Mouse (Mus musculus) large intestine, adult 2 months (tissue): Measurements from ENCODE around the gene Cmpk2. TPM values are rescaled to one million over a fixed set of nuclear protein-coding genes. Genes with fewer than 3 reads are reported as not detected.
"Not testable (repeated sequence)": the region's sequence is repeated elsewhere in the genome, so short reads cannot be mapped to it uniquely, and the experiment has no call there.

Experiments used
- DNase-seq: peaks from one replicate; pipeline ENCODE4 v3.0.0-alpha.2; 2012; ENCODE audit warnings: low read depth, low spot score
- WGBS: fragments of 180-500 bp; shearing (Covaris S2); methylation state at CpG from one replicate; pipeline ENCODE4 v1.1.7; 2018; 5-methylcytosine and 5-hydroxymethylcytosine counted together
- polyA plus RNA-seq: library from polyadenylated mRNA; depleted of rRNA; stranded (reverse); fragments of >200 nt; gene quantifications from 2 replicates; pipeline ENCODE4 v1.2.3, GENCODE M21; 2012; rRNA removed

Gene Cmpk2
- polyA plus RNA-seq = 9.8 and 24.8 TPM in 2 replicates

DNA sequence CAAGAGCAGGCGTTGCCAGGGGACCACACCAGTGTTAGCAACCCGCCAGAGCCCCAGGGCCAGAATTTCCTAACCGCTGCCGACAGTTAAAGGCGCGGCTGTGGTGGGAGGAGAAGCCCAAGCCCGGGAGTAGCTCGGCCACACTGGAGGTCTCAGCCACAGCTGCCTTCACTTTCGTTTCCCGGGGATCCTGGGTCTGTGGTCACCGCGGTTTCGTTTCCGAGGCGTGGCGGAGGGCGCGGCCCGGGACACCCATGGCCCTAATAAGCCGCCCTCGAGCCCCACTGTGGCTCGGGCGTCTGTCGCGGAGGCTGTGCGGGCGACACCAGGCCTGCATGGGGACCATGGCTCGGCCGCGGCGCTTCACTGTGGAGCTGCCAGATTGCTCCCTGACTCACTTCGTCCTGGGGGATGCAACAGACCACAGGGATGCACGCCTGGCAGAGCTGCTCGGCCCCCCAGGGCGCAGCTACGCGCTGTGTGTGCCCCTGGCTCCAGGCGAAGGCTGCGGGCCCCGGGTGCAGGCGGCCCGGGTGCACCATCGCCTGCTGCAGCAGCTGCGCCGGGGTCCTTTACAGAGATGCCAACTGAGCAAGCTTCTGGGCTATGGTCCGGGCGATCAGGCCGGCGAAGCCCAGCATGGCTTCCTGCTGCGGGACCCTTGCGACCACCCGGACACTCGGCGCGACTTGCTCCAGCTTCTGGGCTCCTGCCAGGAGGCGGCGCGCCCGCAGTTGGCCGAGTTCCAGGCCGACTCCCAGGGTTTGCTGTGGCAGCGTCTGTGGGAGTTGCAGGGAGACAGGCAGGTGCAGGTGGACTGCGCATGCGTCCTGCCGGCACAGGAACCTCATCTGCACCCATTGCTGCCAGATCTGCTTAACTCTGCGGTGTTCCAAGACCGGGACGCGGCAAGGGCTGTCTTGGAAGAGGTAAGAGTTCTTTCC is at the start of gene Cmpk2:
TSS of gene Cmpk2 (plus strand) at position 107 of the 944 bp plus-strand sequence.
- WGBS = under 1% methylated on average over 69 of the region's 69 CpGs
- peak; percentile 67 for DNase-seq

DNA sequence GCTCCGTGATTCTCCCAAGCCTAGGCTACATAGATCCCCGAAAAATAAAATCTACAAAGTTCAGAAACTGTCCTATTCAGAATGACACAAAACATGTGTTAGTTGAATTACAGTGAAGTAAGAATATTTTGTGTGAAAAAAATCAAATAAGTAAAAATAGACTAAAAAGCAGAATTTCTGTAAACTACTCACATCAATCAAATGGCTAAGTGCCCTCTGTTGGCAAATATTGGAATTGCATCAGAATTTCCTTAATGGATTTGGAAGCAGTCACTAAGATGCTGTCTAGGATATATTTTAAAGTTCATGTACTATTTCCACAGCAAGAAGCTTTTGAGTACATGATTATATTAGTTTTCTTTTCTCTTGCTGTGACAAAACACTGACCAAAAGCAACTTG is 44.2 kb upstream of the Cmpk2 start:
- peak; percentile 18 for DNase-seq
- WGBS = 85% methylated on average over 2 of the region's 2 CpGs

DNA sequence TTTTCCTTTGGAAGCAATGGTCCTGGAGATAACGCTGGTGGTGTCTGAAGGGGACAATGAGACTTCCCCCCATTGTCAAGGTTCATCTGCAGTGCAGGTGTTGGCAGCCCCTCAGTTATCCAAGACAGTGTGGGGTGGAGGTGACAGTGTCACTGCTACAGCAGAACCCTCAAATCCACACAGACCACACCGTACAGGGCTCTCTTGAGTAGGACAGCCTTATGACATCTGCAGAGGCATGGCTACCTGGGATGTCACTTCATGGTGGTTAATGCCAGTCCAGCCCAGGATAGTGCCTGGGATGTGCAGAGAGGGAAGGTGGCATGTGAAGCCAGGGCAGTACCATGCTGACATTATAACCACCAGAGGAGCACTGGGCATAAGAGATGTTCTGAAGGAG is 40.2 kb upstream of the Cmpk2 start:
- DNase-seq = not testable (repeated sequence)
- 88% methylated on average over 2 of the region's 2 CpGs for WGBS

DNA sequence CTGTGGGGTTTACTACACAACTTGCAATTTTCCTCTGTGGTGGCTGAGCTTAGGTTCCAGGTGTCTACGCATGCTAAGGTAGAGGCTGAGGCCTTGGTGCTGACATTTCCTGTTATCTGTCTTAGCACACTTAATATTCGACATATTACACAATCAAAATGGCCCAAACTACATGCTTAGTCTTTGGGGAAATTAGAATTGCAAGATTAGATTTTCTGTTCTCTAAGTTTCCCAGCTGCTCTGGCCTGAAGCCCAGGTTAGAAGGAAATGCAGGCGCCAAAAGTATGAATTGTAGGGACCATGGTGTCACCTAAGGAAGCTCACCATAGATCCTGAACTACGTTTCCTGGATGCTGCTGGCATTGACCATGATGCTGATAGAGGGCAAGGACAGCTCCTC is 32.7 kb upstream of the Cmpk2 start:
- 67% methylated on average over 4 of the region's 4 CpGs for WGBS
- DNase-seq = no peak

DNA sequence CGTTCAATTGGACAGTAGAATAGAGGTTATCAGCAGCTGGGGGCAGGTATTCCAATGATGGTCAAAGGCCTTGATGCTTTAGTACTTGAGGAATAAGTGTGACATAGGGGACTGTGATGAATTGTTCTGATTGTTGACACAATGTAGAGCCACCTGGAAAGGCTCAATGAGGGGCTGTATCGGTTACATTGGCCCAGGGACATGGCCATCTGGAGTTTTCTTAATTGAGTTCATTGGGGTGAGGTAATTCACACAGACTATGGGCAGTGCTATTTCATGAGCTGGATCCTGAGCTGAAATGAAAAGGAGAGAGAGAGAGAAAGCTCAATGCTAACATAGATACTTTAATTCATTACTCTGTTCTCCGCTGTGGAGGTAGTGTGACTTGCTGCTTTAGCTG is 31.1 kb upstream of the Cmpk2 start:
- no peak for DNase-seq
- WGBS = 64% methylated on average over 3 of the region's 3 CpGs

DNA sequence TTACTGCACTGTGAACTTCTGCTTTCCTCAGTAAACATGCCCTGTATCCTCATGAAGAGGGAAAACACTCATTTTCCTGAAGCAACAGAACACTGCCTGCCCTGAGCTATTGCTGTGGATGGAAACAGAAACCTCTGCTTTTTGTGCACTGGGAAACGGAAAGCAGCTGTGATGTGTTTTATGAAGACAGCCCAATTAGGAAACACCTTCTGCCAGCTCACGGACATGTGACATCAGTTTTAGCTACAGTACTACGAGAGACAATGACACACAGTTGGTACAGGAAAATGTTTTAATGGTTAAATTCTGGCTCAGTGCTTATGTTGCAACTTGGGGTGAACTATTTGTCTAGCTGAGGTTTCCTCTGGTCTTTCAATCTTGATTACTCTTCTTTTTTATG is 29.6 kb upstream of the Cmpk2 start:
- 45% methylated on average over 3 of the region's 3 CpGs for WGBS
- DNase-seq = no peak

DNA sequence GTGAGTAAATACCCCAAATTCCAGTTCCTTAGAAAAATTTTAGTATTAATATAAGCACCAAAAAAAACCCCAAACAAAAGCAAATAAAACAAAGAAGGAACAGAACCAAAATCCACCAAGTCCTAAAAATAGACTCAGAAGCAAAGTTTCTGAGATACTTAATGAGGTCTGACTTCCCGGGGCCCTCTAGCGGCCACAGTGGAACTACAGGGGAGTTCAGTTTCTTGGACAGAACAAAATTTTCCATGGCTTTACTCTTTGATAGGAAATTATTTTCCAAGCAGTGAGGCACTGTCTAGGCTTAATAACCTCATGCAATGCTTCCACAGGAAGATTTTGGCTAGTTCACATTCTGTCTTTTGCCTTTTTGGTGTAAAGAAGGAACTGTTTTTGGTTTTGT is 24.9 kb upstream of the Cmpk2 start:
- no peak for DNase-seq
- WGBS = 1% methylated on average over 2 of the region's 2 CpGs

DNA sequence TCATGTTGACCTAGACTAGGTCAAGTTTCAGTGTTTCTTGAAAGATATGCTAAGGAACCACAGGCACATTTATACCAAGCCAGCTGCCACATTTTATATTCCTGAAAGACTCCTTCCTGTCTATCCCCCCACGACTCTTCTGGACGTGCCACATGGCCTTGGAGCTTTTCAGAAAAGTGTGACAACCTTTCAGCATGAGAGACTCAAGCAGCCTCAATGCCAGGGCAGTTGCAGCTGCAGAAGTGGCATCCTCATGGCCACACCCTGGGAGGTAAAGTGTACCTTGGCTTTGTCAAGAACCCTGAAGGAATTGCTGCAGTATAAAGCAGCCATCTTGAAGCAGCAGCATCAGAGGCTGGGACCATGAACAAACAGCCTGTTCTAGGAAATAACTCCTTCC is 24.5 kb upstream of the Cmpk2 start:
- 78% methylated on average over 2 of the region's 2 CpGs for WGBS
- DNase-seq = no peak

DNA sequence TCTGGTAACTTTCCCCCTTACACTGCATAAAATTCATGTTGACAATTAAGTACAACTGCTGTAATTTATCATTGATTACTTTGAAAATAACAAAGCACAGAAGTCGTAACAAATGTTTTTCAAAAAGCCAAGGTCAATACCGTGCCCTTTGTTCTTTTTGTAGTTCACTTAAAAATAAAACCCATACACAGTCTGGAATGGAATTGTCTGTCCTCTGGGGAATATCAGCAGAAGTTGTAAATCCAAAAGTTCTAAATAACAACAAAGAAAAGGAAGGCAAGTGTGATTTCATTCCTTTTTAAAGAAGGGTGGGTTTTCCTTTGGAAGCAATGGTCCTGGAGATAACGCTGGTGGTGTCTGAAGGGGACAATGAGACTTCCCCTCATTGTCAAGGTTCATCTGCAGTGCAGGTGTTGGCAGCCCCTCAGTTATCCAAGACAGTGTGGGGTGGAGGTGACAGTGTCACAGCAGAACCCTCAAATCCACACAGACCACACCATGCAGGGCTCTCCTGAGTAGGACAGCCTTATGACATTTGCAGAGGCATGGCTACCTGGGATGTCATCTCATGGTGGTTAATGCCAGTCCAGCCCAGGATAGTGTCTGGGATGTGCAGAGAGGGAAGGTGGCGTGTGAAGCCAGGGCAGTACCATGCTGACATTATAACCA is 22.5 kb upstream of the Cmpk2 start:
- no peak for DNase-seq
- WGBS = 83% methylated on average over 4 of the region's 4 CpGs

DNA sequence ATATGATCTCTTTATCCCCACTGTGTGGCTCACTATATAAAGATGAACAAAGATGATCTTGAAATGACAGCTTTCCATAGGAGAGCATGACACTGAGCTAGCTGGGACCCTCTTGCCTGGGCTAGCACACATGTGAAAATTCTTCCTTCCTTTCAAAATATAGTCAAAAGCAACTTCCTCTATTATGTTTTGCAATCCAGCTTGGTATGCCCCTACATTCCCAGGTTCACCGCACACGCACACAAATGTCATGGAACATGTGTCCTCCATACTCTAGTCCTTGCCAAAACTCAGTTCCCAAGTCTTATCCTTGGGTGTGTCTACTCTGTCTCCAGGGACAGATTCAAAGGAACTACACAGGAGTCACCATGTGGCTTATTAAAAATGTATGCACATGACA is 19.5 kb upstream of the Cmpk2 start:
- no peak for DNase-seq
- 96% methylated on average over 2 of the region's 2 CpGs for WGBS

DNA sequence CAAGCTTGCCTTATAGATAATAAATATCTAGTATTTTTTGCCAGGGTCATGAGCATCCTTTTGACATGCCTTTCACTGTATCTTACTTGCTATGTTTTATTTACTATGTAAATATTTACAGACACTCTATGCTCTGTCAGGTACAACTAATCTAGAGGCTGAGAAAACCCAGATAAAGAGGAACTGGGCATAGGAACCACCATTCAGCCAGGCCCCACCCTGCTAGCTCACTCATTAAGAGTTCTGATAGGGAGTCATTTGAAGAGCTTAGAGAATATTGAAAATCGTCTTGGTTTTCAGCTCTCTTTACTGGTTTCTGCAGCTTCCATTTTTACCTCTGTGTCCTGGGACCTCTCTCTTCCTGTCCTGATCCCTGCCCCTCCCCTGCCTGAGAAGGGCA is 17.9 kb upstream of the Cmpk2 start:
- no peak for DNase-seq
- 10% methylated on average over 1 of the region's 1 CpGs for WGBS

DNA sequence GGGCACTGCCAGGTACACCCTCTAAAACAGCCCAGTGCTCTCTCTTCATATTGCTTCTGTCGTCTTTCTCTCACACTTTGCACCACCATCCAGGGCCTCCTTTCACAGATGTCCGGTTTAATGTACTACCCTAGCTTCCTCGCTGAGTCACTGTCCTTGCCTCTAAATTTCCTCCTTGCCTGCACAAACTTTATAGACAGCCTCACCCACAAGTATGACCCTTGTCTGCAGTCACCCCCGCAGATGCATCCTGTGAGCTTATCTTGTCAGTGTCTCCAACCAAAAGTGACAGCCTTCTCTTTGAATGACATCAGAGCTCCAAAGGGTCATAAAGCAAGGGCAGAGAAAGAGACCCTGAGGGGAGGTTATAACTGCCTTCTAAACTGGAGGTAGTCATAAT is 16.1 kb upstream of the Cmpk2 start:
- no peak for DNase-seq
- 14% methylated on average over 4 of the region's 4 CpGs for WGBS

DNA sequence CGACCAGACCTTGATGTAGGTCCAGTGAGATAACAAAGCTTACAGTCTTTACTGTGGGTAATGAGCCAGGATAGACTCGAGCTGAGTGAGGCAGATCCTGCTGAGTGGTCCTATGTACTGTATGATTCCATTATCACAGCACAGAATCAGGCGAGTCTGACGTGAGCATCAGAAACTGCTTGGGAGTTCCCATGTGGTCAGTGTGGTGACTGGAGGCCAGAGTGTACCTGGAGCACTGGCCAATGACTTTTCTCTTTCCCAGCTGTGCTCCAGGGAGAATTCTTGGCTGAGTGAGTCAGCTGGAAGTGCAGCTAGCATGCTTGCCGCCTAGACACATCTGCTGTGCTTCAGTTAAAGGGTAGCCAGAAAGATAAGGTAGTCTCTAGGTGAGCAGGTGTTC is 14.3 kb upstream of the Cmpk2 start:
- 35% methylated on average over 5 of the region's 5 CpGs for WGBS
- no peak for DNase-seq

DNA sequence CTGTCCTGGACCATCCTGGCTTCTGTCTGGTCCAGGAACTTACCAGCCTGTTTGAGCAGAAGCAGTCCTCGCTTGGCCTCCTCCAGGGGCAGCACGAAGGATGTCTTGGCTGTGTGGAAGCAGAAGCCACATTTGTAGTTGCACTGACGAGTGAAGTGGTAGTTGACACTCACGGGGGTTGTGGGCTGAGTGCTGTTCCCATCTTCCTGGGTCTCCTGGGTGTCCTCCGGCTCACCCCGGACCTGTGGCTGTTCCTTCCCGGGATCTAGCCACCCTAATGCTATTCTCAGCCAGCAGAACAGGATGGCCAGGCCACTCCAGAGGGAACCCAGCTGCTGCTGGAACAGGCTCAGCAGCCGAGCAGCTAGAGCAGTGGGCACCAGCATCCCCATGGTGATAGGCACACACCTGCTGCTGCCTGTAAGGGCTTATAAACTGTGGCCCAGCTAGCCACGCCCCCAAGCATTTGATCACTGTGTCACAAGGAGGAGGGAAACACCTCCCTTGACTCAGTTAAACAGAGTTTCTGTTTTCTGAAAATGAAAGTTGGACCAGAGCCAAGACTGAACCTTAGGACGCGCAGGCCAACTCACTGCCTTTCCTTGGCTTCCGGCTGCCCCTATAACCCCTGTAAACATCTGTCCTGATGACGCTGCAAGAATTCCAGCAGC is 12.8 kb upstream of the Cmpk2 start, which contains the start of gene Rsad2:
TSS of gene Rsad2 (minus strand) at position 425 of the 671 bp plus-strand sequence.
- DNase-seq = peak; percentile 95
- 14% methylated on average over 13 of the region's 13 CpGs for WGBS

DNA sequence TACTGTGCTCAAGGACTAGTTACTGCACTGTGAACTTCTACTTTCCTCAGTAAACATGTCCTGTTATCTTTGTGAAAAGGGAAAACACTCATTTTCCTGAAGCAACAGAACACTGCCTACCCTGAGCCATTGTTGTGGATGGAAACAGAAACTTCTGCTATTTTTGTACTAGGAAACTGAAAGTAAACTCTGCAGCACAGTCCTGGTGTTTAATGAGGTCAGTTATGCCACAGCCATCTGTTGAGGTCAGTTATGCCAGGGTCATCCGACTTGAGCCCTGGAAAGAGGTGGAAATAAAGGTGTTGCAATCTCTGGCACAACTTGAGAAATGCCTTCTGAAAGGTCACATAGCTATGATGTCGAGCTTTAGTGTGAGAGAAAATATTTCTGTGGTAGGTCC is 8.9 kb upstream of the Cmpk2 start:
- 4% methylated on average over 2 of the region's 2 CpGs for WGBS
- no peak for DNase-seq

DNA sequence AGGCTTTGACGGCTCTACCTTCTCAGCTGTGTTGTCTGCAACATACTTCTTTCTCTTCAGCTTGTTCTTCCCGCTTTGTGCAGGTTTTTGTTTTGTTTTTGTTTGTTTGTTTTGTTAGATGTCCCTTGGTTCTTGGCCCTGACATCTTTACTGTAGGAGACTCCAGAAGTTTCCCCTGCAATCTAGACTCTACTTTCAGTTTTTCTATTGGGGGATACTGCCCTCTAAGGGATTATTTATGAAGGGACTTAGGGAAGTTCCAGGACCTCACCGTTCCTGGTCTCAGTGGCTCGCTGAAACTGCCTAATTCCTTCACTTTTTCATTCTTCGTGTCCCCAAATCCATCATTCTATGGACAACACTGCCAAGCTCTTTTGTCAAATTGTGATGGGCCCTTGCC is 3.4 kb upstream of the Cmpk2 start:
- DNase-seq = no peak

DNA sequence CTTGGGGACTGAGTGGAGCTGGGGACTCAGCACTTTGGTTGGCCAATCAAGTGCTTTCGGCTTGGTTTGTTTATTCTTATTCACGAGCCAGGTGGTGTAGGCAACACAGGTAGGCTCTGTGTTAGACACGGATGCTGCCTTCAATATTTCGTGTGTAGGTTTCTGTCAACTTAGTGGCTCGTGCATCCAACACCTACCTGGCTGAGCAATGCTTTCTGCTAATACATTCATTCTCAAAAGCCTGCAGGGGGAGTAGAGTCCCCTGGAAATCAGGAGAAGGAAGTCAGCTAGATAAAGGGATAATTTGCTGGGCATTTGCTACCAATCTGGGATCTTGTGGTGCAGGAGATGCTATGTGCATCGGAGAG is 1.0 kb downstream of the Cmpk2 start:
- WGBS = 18% methylated on average over 6 of the region's 6 CpGs
- DNase-seq = no peak

More for the DNA sequence above, 3.4 kb upstream of the Cmpk2 start:
- 65% methylated on average over 5 of the region's 5 CpGs for WGBS

DNA sequence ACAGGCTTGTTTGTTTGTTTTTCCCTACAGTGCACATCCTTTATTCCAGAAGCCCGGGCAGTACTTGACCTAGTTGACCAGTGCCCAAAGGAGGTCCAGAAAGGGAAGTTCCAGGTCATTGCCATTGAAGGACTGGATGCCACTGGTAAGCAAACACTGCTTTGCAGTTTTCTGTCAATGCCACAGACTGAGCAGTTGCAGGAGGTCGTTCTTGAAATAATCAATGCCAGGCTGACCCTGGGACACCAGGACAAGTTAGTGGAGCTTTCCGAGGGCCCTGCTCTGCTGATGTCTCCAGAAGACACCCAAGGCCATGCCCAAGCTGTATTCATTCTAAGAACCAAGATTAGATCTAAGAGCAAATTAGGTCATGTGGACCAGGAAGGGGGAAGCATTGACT is 2.4 kb downstream of the Cmpk2 start:
- DNase-seq = no peak
- 69% methylated on average over 3 of the region's 3 CpGs for WGBS

DNA sequence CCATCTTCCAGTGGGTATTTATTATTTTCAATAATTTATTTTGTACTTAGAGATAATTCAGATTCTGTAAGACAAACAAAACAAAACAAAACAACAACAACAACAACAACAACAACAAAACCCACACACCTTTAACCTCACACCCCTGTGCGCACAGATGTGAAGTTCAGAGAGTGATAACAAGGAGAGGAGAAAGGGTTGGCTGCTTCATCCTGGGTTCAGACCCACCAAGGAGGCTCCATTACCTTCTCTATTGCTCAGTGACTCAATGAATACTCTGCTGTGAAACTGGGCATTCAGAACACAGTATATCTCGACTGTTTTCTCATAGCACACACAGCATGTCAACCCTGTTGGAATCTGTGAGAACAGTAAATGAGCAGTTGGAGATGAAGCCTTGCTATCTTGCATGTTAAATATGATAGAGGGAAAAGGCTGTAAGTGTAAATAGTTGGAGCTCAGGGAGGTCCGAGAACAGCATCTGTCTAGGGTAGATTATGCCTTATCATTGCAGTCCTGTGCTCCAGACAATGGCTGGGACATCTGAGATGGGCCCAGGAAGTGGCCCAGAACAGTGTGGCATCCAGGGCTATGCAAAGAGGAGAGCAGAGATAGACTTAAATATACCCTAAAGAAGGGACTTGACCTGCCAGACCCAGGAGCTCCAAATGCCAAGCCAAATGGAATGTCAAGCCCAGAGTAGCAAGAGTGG is 3.9 kb downstream of the Cmpk2 start:
- 90% methylated on average over 3 of the region's 3 CpGs for WGBS
- DNase-seq = no peak

DNA sequence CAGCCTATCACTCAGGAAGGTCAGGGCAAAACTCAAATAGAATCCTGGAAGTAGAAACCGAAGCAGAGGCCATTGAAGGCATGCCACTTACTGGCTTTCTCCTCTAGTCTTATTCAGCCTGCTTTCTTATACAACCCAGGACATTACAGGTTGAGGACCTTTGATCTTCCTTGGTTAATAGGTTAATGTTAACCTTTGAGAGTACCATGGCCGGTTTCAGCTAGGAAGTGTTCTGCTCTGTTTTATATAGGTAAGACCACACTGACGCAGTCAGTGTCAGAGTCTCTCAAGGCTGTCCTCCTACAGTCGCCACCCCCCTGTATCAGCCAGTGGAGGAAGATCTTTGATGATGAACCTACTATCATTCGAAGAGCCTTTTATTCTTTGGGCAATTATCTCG is 4.7 kb downstream of the Cmpk2 start:
- WGBS = 80% methylated on average over 6 of the region's 6 CpGs
- DNase-seq = no peak
